Mouse (Mus musculus): ENCODE data around the gene Cyp3a41b. TPM values are rescaled to one million over a fixed set of nuclear protein-coding genes. Genes with fewer than 3 reads are reported as not detected.

The Cyp3a41b gene
- not detected for polyA plus RNA-seq (2014; fragmentation: Illumina TruSeq; extraction: RNeasy Lipid Tissue Mini Kit (QIAGEN cat#74804); ENCODE audit: insufficient read depth, low read depth, low replicate concordance)

DNA sequence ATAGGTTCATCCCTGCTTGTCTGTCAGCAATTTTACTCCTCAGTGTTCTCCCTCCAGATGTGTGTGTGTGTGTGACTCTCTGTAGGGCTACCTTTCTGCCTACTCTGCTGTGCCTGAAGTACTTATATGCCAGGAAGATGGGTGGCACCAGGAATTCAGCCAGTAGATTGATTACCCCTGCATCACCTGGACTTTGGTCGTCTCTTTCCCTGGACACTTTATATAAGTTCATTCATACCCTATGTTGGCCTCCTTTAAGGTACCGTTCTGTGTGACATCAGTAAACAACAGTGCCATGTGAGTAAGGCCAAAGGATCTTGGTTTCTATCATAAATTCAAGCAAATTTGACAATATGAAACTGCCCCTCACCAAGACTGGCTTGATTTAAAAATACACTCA lies at the start of gene Cyp3a41b:
Gene Cyp3a41b (minus strand): TSS at position 101 of the 400 bp plus-strand sequence.

Other genes with a start within 250 kb of the Cyp3a41b start
- 0.11 TPM for gene Cyp3a57, start 239.5 kb downstream of the Cyp3a41b start, polyA plus RNA-seq (2014; fragmentation: Illumina TruSeq; extraction: RNeasy Lipid Tissue Mini Kit (QIAGEN cat#74804); ENCODE audit: insufficient read depth, low read depth, low replicate concordance)
- not detected for gene Cyp3a16, start 115.0 kb downstream of the Cyp3a41b start, polyA plus RNA-seq (2014; fragmentation: Illumina TruSeq; extraction: RNeasy Lipid Tissue Mini Kit (QIAGEN cat#74804); ENCODE audit: insufficient read depth, low read depth, low replicate concordance)
- not detected for gene Cyp3a41a, start 135.4 kb upstream of the Cyp3a41b start, polyA plus RNA-seq (2014; fragmentation: Illumina TruSeq; extraction: RNeasy Lipid Tissue Mini Kit (QIAGEN cat#74804); ENCODE audit: insufficient read depth, low read depth, low replicate concordance)
- not detected for gene Cyp3a44, start 221.1 kb upstream of the Cyp3a41b start, polyA plus RNA-seq (2014; fragmentation: Illumina TruSeq; extraction: RNeasy Lipid Tissue Mini Kit (QIAGEN cat#74804); ENCODE audit: insufficient read depth, low read depth, low replicate concordance)

Measured in lung, adult 10 weeks (tissue).